Mouse (Mus musculus): Measurements from ENCODE around the gene Arl2bp. TPM values are rescaled to one million over a fixed set of nuclear protein-coding genes. Genes with fewer than 3 reads are reported as not detected.

Arl2bp gene
- polyA plus RNA-seq, 1 experiment from 2014 or later: 179 TPM

GRCm38 (mm10) chr8:94711160-94711718 lies 44.8 kb downstream of the Arl2bp start:
- no peak overlapping the region for H3K9ac ChIP-seq (ENCODE audit: low read depth, low read length)
- no peak for ATAC-seq
- H3K4me1 ChIP-seq (ENCODE audit: control insufficient read depth, insufficient read depth, low read length): no peaks in the 10 kb centered on the region
- no peaks in the 10 kb centered on the region for H3K27me3 ChIP-seq (ENCODE audit: control insufficient read depth, insufficient read depth, low read depth, low read length)
- no peaks in the 10 kb centered on the region for H3K9me3 ChIP-seq (replicated peaks; ENCODE audit: control insufficient read depth, low read length, poor library complexity, severe bottlenecking)
- no peak overlapping the region for H3K27ac ChIP-seq (ENCODE audit: low read length)
- no peak overlapping the region for H3K4me2 ChIP-seq (ENCODE audit: low read length)
- 62% methylated on average over 5 of the region's 5 CpGs for WGBS
- no peaks in the 10 kb centered on the region for H3K36me3 ChIP-seq (ENCODE audit: control insufficient read depth, insufficient read depth, low read length)
- H3K4me3 ChIP-seq (ENCODE audit: low read depth, low read length): no peak overlapping the region

DNA sequence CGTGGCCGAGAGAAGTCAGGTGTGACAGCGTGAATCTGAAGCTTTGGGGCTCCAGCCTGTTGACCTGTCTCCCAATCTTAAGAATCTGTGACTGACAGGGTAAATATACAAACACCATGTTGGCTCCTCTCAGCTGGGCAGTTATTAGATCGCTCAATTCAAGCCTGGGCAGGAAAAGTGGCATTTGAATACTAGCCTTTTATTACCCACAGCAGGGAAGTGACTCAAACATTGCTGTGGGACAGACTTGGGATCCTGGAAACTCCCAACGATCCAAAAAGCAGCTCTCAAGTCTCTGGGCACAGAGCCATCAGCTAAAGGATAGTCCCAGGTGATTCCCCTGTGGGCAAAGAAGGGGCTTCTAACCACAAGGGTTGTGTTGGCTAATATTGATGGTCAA lies 48.2 kb downstream of the Arl2bp start:
- Histone ChIP-seq H3K27me3 (ENCODE audit: control insufficient read depth, insufficient read depth, low read depth, low read length) (no peaks in the 10 kb centered on the region), H3K4me1 (ENCODE audit: control insufficient read depth, insufficient read depth, low read length) (no peaks in the 10 kb centered on the region), H3K4me2 (ENCODE audit: low read length) (no peak overlapping the region), H3K27ac (ENCODE audit: low read length) (no peak overlapping the region), H3K36me3 (ENCODE audit: control insufficient read depth, insufficient read depth, low read length) (no peaks in the 10 kb centered on the region), H3K4me3 (ENCODE audit: low read depth, low read length) (no peak overlapping the region), H3K9me3 (replicated peaks; ENCODE audit: control insufficient read depth, low read length, poor library complexity, severe bottlenecking) (no peaks in the 10 kb centered on the region), H3K9ac (ENCODE audit: low read depth, low read length) (no peak overlapping the region)
- ATAC-seq: no peak
- WGBS: 28% methylated on average over 5 of the region's 5 CpGs

GRCm38 (mm10) chr8:94715871-94716270 lies 49.5 kb downstream of the Arl2bp start:
- no peak for ATAC-seq

DNA sequence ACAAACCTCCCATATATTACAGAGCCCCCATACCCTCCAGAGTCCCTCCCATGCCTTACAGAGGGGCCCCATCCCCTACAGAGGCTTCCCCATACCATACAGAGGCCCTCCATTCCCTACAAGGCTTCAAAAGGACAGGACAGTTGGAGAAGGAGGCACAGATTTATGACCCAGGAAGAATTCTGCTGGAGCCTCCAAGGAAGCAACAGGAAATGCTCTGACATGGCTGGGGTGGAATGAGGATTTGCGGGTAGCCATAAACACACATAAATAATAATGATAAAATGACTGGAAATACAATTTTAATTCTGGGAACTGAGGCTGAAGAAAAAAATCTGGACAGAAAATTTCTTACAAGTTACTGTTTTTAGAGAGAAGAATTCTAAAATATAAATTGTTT lies 50.4 kb downstream of the Arl2bp start:
- H3K4me1 ChIP-seq (ENCODE audit: control insufficient read depth, insufficient read depth, low read length): no peaks in the 10 kb centered on the region
- H3K9ac ChIP-seq (ENCODE audit: low read depth, low read length): no peak overlapping the region
- no peak overlapping the region for H3K4me3 ChIP-seq (ENCODE audit: low read depth, low read length)
- WGBS: 96% methylated on average over 1 of the region's 1 CpGs
- no peak overlapping the region for H3K4me2 ChIP-seq (ENCODE audit: low read length)
- no peak for ATAC-seq
- no peaks in the 10 kb centered on the region for H3K9me3 ChIP-seq (replicated peaks; ENCODE audit: control insufficient read depth, low read length, poor library complexity, severe bottlenecking)
- H3K27me3 ChIP-seq (ENCODE audit: control insufficient read depth, insufficient read depth, low read depth, low read length): no peaks in the 10 kb centered on the region
- H3K36me3 ChIP-seq (ENCODE audit: control insufficient read depth, insufficient read depth, low read length): no peaks in the 10 kb centered on the region
- H3K27ac ChIP-seq (ENCODE audit: low read length): no peak overlapping the region

More at GRCm38 (mm10) chr8:94715871-94716270, 49.5 kb downstream of the Arl2bp start:
- Histone ChIP-seq H3K27ac (ENCODE audit: low read length) (no peak overlapping the region), H3K36me3 (ENCODE audit: control insufficient read depth, insufficient read depth, low read length) (no peaks in the 10 kb centered on the region), H3K4me1 (ENCODE audit: control insufficient read depth, insufficient read depth, low read length) (no peaks in the 10 kb centered on the region), H3K27me3 (ENCODE audit: control insufficient read depth, insufficient read depth, low read depth, low read length) (no peaks in the 10 kb centered on the region), H3K4me2 (ENCODE audit: low read length) (no peak overlapping the region), H3K9me3 (replicated peaks; ENCODE audit: control insufficient read depth, low read length, poor library complexity, severe bottlenecking) (no peaks in the 10 kb centered on the region), H3K9ac (ENCODE audit: low read depth, low read length) (no peak overlapping the region), H3K4me3 (ENCODE audit: low read depth, low read length) (no peak overlapping the region)
- WGBS: 86% methylated on average over 3 of the region's 3 CpGs

Other genes starting within 250 kb of the Arl2bp start
- gene Nlrc5, start 232.2 kb upstream of the Arl2bp start, polyA plus RNA-seq (2015; fragmentation: Nextera tagmentation; extraction: Ambion mirVana): 0.49 and 0.77 TPM in 2 replicates
- gene Cpne2, start 133.6 kb upstream of the Arl2bp start, polyA plus RNA-seq (2015; fragmentation: Nextera tagmentation; extraction: Ambion mirVana): 25.0 and 26.2 TPM in 2 replicates
- gene Rspry1, start 64.7 kb upstream of the Arl2bp start, polyA plus RNA-seq (2015; fragmentation: Nextera tagmentation; extraction: Ambion mirVana): 51.2 and 56.6 TPM in 2 replicates
- gene Fam192a, start 64.6 kb upstream of the Arl2bp start, polyA plus RNA-seq (2015; fragmentation: Nextera tagmentation; extraction: Ambion mirVana): 74.0 and 88.9 TPM in 2 replicates
- 1.7 and 3.4 TPM in 2 replicates for gene Pllp, start 29.7 kb downstream of the Arl2bp start, polyA plus RNA-seq (2015; fragmentation: Nextera tagmentation; extraction: Ambion mirVana)
- gene Ccl22, start 79.0 kb downstream of the Arl2bp start, polyA plus RNA-seq (2015; fragmentation: Nextera tagmentation; extraction: Ambion mirVana): not detected in 2 replicates
- 38.4 and 55.8 TPM in 2 replicates for gene Cx3cl1, start 105.4 kb downstream of the Arl2bp start, polyA plus RNA-seq (2015; fragmentation: Nextera tagmentation; extraction: Ambion mirVana)
- gene Ccl17, start 143.9 kb downstream of the Arl2bp start, polyA plus RNA-seq (2015; fragmentation: Nextera tagmentation; extraction: Ambion mirVana): 0.40 and 0.62 TPM in 2 replicates
- gene Coq9, start 171.7 kb downstream of the Arl2bp start, polyA plus RNA-seq (2015; fragmentation: Nextera tagmentation; extraction: Ambion mirVana): 53.5 and 61.2 TPM in 2 replicates
- 188 and 194 TPM in 2 replicates for gene Ciapin1, start 171.8 kb downstream of the Arl2bp start, polyA plus RNA-seq (2015; fragmentation: Nextera tagmentation; extraction: Ambion mirVana)
- 111 and 112 TPM in 2 replicates for gene Polr2c, start 190.8 kb downstream of the Arl2bp start, polyA plus RNA-seq (2015; fragmentation: Nextera tagmentation; extraction: Ambion mirVana)
- gene Dok4, start 209.7 kb downstream of the Arl2bp start, polyA plus RNA-seq (2015; fragmentation: Nextera tagmentation; extraction: Ambion mirVana): 96.2 and 112 TPM in 2 replicates

All from midbrain, embryonic 16.5 days (tissue).